Mouse (Mus musculus) myocyte (in vitro differentiated cells): ENCODE data around the gene Traf6. TPM values are rescaled to one million over a fixed set of nuclear protein-coding genes. Genes with fewer than 3 reads are reported as not detected.

Source experiments
- H3K27me3 ChIP-seq: one replicate; pipeline ENCODE4 v1.6.1; 2011; ENCODE audit not compliant: control insufficient read depth, insufficient read depth, insufficient read length
- H3K36me3 ChIP-seq: one replicate; pipeline ENCODE4 v1.6.1; 2011; ENCODE audit not compliant: control insufficient read depth, insufficient read depth
- H3K4me2 ChIP-seq: one replicate; pipeline ENCODE4 v1.6.1; 2011; ENCODE audit warnings: low read depth, control low read depth
- H3K4me3 ChIP-seq: one replicate; pipeline ENCODE4 v1.5.1; 2011; ENCODE audit warnings: mild to moderate bottlenecking, control low read depth, moderate library complexity
- H3K79me2 ChIP-seq: one replicate; pipeline ENCODE4 v1.6.1; 2011; ENCODE audit not compliant: control insufficient read depth, insufficient read depth
- H3ac ChIP-seq: one replicate; pipeline ENCODE4 v1.6.1; 2011; ENCODE audit not compliant: control insufficient read depth, insufficient read length
- CEBPB ChIP-seq: IDR thresholded peaks from 2 replicates; pipeline ENCODE4 v1.6.1; 2011; ENCODE audit warnings: mild to moderate bottlenecking, moderate library complexity; ENCODE audit not compliant: poor library complexity, insufficient read depth, severe bottlenecking
- E2F4 ChIP-seq: IDR thresholded peaks from one replicate; pipeline ENCODE4 v1.6.1; 2011; ENCODE audit warnings: mild to moderate bottlenecking, control low read depth, moderate library complexity; ENCODE audit not compliant: insufficient read depth
- MAX ChIP-seq: IDR thresholded peaks from one replicate; pipeline ENCODE4 v1.6.1; 2011; ENCODE audit warnings: low read depth, mild to moderate bottlenecking, control low read depth
- MYOD1 ChIP-seq, 3 experiments: IDR thresholded peaks; one replicate each; pipeline ENCODE4 v1.6.1; 2011; ENCODE audit warnings: control low read depth in 2 of 3, low read depth in 2 of 3, mild to moderate bottlenecking in 2 of 3, moderate library complexity in 1 of 3; ENCODE audit not compliant: insufficient read length in 2 of 3, control insufficient read depth in 1 of 3
- MYOG ChIP-seq, 3 experiments: IDR thresholded peaks; one replicate each; pipeline ENCODE4 v1.6.1; 2011; ENCODE audit warnings: control low read depth in 2 of 3, low read depth in 2 of 3, mild to moderate bottlenecking in 2 of 3; ENCODE audit not compliant: insufficient read length in 2 of 3, control insufficient read depth in 1 of 3, insufficient read depth in 1 of 3
- POLR2A ChIP-seq: IDR thresholded peaks from one replicate; pipeline ENCODE4 v1.6.1; 2011; ENCODE audit warnings: low read depth, mild to moderate bottlenecking, control low read depth, moderate library complexity; ENCODE audit not compliant: insufficient read length
- POLR2AphosphoS2 ChIP-seq: IDR thresholded peaks from one replicate; pipeline ENCODE4 v1.6.1; 2011; ENCODE audit warnings: low read depth, control low read depth; ENCODE audit not compliant: insufficient read length
- REST ChIP-seq: IDR thresholded peaks from one replicate; pipeline ENCODE4 v1.6.1; 2011; ENCODE audit warnings: mild to moderate bottlenecking, control low read depth, moderate library complexity; ENCODE audit not compliant: insufficient read depth, insufficient read length
- SRF ChIP-seq: IDR thresholded peaks from one replicate; pipeline ENCODE4 v1.6.1; 2011; ENCODE audit warnings: low read depth; ENCODE audit not compliant: control insufficient read depth, insufficient read length
- TCF12 ChIP-seq: IDR thresholded peaks from one replicate; pipeline ENCODE4 v1.6.1; 2011; ENCODE audit warnings: mild to moderate bottlenecking, control low read depth; ENCODE audit not compliant: poor library complexity, insufficient read depth, severe bottlenecking
- TCF3 ChIP-seq: IDR thresholded peaks from one replicate; pipeline ENCODE4 v1.6.1; 2011; ENCODE audit warnings: low read depth, control low read depth; ENCODE audit not compliant: insufficient read length
- USF1 ChIP-seq: IDR thresholded peaks from one replicate; pipeline ENCODE4 v1.6.1; 2011; ENCODE audit warnings: low read depth, mild to moderate bottlenecking, control low read depth, moderate library complexity
- polyA plus RNA-seq: library from polyadenylated mRNA; unstranded; fragments of >200 nt; fragmentation: generic; extraction: Trizol; gene quantifications from one replicate; pipeline ENCODE4 v1.2.1, GENCODE M21; 2012; ENCODE audit warnings: missing spikeins

Gene Traf6
- polyA plus RNA-seq, 1 experiment, result 5.4 TPM

- Histone ChIP-seq H3ac (no peak overlapping the region), H3K36me3 (no peaks in the 10 kb centered on the region), H3K4me2 (no peak overlapping the region), H3K79me2 (no peaks in the 10 kb centered on the region), H3K4me3 (no peak overlapping the region), H3K27me3 (peaks cover 46% of the 10 kb centered on the region)
- no peak for TF ChIP-seq REST
Measured at GRCm38 (mm10) chr2:101648361-101648760, 29.9 kb upstream of the Traf6 start.

- Histone ChIP-seq H3K27me3 (peaks cover 38% of the 10 kb centered on the region), H3K79me2 (no peaks in the 10 kb centered on the region), H3K4me3 (no peak within 1 kb of the TSS), H3K4me2 (no peak within 1 kb of the TSS), H3ac (no peak within 1 kb of the TSS), H3K36me3 (no peaks in the 10 kb centered on the region)
- TF ChIP-seq MYOG (IDR thresholded peaks at IDR 0.05; ENCODE audit: control insufficient read depth in 1 of 3, insufficient read depth in 1 of 3, insufficient read length in 2 of 3, low read depth in 2 of 3), result no peak
- TF ChIP-seq SRF, result no peak
- no peak for TF ChIP-seq MAX
- no peak for TF ChIP-seq REST
- no peak for TF ChIP-seq MYOD1 (IDR thresholded peaks at IDR 0.05; ENCODE audit: control insufficient read depth in 1 of 3, insufficient read length in 2 of 3, low read depth in 2 of 3)
- TF ChIP-seq POLR2AphosphoS2, result no peak
- TF ChIP-seq TCF3, result no peak
- no peak for TF ChIP-seq TCF12
- no peak for TF ChIP-seq CEBPB
- no peak for TF ChIP-seq USF1
- TF ChIP-seq E2F4, result no peak
- no peak for TF ChIP-seq POLR2A
Measured at GRCm38 (mm10) chr2:101649114-101649671, 29.0 kb upstream of the Traf6 start, which contains the start of the genes Rag1 and B230118H07Rik. Gene Rag1, minus strand, starts transcription at chr2:101649501. Gene B230118H07Rik, minus strand, starts transcription at chr2:101649532.

- H3K4me2 ChIP-seq, result no peak overlapping the region
- H3ac ChIP-seq, result no peak overlapping the region
- TF ChIP-seq TCF12 (no peak), MYOG (IDR thresholded peaks at IDR 0.05; ENCODE audit: control insufficient read depth in 1 of 3, insufficient read depth in 1 of 3, insufficient read length in 2 of 3, low read depth in 2 of 3) (no peak), MAX (no peak), E2F4 (no peak), REST (no peak), POLR2AphosphoS2 (no peak), CEBPB (no peak), USF1 (no peak), SRF (no peak), POLR2A (no peak), TCF3 (no peak), MYOD1 (IDR thresholded peaks at IDR 0.05; ENCODE audit: control insufficient read depth in 1 of 3, insufficient read length in 2 of 3, low read depth in 2 of 3) (no peak)
- no peaks in the 10 kb centered on the region for H3K36me3 ChIP-seq
- H3K4me3 ChIP-seq, result no peak overlapping the region
- no peaks in the 10 kb centered on the region for H3K79me2 ChIP-seq
- peaks cover 35% of the 10 kb centered on the region for H3K27me3 ChIP-seq
Measured at GRCm38 (mm10) chr2:101650446-101650845, 27.8 kb upstream of the Traf6 start.

GRCm38 (mm10) chr2:101652204-101652920 is 25.9 kb upstream of the Traf6 start:
- no peak overlapping the region for H3ac ChIP-seq
- H3K4me3 ChIP-seq, result no peak overlapping the region
- no peak overlapping the region for H3K4me2 ChIP-seq
- no peaks in the 10 kb centered on the region for H3K79me2 ChIP-seq
- TF ChIP-seq SRF (no peak), E2F4 (no peak), REST (no peak), MAX (no peak), TCF12 (no peak), USF1 (no peak), MYOG (IDR thresholded peaks at IDR 0.05; ENCODE audit: control insufficient read depth in 1 of 3, insufficient read depth in 1 of 3, insufficient read length in 2 of 3, low read depth in 2 of 3) (no peak), TCF3 (no peak), POLR2A (no peak), POLR2AphosphoS2 (no peak), MYOD1 (IDR thresholded peaks at IDR 0.05; ENCODE audit: control insufficient read depth in 1 of 3, insufficient read length in 2 of 3, low read depth in 2 of 3) (no peak), CEBPB (no peak)
- peaks cover 42% of the 10 kb centered on the region for H3K27me3 ChIP-seq
- H3K36me3 ChIP-seq, result no peaks in the 10 kb centered on the region
